Mouse (Mus musculus) CD8-positive naive resting alpha-beta T cell, adult 2 months (primary cell): ENCODE measurements around the gene Znhit1.

Source experiments
- DNase-seq, 2 experiments: peaks; one replicate each; pipeline ENCODE4 v3.0.0; 2022; ENCODE audit warnings: low read depth in 2 of 2, low spot score in 2 of 2

Znhit1 gene

DNA sequence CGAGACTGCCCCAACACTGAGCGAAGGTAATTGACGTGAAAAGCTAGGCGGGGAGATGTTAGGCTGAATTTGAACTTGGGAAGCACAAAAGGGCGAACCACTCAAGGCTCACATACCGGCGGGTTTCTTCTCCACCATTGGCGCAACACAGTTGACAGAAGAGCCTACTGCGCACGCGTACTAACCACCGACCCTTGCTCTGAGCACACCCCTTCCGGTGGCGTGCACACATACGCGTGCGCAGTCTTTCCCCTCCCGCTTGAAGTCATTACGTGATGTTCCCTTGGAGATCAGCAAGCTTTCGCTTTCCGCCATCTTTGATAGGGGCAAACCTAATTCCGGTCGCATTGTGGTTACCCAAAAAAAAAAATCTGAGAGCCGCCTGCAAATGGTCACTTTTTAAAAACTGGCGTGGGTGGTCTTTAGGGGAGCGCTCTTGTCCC is 1.1 kb downstream of the Znhit1 start, which contains the start of gene Plod3:
TSS of gene Plod3 (plus strand) at position 325 of the 443 bp plus-strand sequence.
- peak; percentile 94 to 96 for DNase-seq

GRCm38 (mm10) chr5:136984828-136985227 is 3.0 kb downstream of the Znhit1 start:
- DNase-seq: no peak

DNA sequence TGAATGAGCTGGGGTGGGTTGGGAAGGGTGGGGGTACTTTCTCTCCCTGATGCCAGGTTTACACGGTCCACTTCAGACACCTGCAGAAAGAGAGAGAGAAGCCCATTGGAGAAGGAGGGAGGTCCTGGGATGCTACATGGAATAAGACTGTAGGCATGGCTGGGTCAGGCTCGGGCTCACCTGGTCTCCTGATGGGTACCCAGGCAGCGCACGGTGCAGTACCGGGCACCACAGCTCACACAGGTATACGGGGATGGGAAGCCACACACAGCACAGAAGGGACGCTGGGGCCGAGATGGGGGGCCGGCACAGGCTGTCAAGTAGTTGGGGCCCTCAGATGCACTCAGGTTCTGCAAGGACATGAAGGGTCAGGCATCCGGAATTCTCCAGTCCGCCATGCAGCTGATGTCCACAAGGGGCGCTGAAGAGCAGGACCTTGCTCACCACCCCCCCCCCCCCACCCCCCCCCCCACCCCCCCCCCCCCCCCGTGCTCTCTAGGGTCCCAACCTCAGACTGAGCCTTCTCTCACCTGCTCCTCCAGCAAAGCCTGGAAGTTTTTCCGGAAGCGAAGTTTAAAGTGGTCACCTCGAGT is 5.4 kb downstream of the Znhit1 start:
- peak; percentile 32 to 41 for DNase-seq

DNA sequence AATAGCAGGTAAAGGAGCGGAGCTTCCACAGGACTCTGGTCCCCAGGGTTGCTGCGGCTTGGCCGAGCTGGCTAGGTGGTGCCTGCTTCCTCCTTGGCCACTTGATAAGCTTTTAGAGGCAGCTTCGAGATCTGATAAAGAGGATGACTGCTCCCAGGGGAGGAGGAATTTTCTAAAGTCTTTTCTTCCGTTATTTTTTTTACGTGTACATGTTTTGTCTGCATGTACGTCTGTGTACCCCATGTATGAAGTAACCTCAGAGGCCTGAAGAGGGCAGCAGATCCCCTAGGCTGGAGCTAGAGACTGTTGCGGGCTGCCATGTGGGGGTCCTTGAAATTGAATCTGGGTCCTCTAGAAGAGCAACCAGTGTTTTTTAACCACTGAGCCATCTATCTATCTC is 6.8 kb downstream of the Znhit1 start:
- DNase-seq: no peak

GRCm38 (mm10) chr5:136979762-136980161 is 8.1 kb downstream of the Znhit1 start:
- DNase-seq: no peak

DNA sequence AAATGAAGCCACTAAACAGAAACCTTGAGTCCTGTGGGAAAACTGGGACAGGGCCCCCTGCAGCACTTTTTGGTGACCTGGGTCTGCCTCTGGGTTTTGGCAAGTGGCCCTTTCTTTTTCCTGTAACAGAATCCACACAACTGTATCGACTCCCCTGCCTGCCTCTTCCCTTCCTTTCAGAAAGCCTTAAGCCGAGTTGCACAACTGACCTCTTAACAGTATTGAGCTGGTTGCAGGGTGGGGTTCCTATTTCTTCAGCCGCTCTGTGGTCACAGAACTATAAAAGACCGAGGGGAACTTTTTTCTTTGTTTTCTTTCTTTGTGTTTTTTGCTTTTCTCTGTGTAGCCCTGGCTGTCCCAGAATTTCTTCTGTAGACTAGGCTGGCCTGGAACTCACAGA is 10.1 kb downstream of the Znhit1 start:
- DNase-seq: no peak

- DNase-seq: no peak
Observed at GRCm38 (mm10) chr5:136973670-136974069, 14.2 kb downstream of the Znhit1 start.

DNA sequence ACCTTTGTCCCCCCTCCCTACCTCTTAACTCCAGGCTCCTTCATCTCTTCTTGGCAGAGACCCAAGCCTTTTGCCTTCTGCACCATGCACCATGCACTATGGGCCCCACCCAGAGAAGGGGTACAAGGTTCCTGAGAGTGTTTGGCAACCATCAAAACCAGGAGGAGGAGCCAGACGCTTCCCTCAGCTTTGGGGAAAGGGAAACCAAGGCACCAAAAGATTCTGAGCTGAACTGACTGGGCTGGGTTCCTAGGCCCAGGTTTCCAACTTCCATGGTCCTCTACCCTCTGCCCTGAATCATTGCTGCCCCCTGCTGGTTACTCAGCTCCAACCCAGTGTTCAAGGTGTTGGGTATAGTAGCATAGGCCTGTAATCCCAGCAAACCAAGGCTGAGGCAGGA is 17.1 kb downstream of the Znhit1 start:
- peak; percentile 59 to 76 for DNase-seq

- no peak for DNase-seq
Observed at GRCm38 (mm10) chr5:136967592-136967991, 20.2 kb downstream of the Znhit1 start.

DNA sequence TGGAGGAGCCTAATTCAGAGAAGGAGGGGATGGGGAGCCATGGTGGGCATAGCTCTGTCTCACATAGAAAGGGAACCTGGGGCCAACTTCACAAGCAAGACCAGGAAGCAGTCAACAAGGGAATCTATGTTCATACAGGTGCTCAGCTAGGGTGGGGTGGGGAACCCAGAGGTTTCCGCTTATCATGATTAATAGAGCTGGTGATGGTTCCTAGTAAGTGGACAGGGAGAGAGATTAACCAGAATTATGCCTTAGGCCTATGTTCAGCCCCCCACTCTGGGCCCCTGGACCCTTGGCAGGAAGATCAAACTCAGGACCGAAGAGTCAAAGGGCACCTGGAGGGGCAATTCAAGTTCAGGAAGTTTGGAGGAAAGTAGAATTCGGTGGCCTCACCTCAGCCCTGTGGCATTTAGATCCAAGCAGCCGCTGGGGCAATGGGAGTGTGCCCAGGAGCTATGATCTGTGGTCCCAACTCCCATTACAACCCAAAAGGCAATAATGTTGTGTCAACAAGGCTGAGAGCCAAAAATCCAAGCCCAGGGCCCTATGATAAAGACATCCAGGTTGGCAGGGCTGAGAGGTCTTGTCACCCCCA is 20.9 kb downstream of the Znhit1 start:
- DNase-seq: no peak

- no peak for DNase-seq
Observed at GRCm38 (mm10) chr5:136966331-136966730, 21.5 kb downstream of the Znhit1 start, which contains the start of gene Cldn15. Gene Cldn15, plus strand, starts transcription at chr5:136966616.

DNA sequence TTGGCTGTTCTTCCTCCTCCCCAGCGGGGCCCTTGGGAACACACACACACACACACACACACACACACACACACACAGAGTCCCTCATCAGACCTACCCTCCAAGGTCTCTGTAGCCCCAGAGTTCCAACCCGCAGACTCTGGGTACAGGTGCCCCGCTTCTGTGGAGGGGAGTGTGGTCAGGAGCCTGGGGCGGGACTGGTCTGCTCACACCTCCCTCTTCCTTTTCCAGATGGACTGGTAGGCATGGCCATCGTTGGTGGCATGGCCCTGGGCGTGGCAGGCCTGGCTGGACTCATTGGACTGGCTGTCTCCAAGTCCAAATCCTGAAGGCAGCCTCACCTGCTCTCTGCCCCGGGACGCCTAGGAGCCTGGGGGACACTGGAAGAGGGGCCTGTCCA is 22.1 kb downstream of the Znhit1 start:
- DNase-seq: no peak

DNA sequence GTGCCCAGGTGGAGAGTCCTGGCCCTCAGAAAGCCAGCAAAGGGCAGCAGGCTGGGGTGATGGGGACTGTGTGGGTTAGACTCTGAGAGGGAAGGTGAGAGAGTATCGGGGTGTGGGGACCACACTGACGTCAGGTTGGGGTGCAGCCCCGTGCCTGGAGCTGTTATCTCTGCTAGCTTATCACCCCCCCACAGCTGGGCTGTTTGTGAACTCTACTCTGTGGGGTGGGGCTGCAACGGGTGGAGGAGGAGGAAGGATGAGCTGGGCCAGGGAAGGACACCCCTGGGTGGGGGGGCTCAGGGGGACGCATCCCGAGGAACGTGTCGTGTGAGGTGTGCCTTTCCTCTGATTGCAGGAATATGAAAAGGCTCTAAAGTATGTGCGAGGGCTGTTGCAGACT is 22.6 kb downstream of the Znhit1 start:
- DNase-seq: no peak

DNA sequence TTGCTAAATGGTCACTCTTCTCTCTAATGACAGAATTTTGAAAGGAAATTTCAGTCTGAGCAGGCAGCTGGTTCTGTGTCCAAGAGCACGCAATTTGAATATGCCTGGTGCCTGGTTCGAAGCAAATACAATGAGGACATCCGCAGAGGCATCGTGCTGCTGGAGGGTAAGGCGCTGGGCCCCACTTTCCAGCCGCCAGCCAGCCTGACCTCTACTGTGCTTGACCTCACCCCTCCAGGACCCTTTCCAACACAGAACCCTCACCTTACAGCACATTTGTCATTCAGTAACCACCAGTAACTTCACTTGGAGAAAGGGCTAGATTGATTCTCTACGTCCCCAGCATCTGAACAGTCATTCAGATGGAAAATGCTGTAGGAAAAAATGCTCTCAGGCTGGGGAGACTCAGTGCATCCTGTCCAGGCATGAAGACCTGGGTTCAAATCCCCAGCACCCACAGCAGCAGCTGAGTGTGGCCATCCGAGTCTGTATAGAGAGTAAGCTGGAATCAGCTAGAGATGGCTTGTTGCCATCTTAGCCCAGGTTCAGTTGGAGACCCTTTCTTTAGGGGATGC is 24.8 kb downstream of the Znhit1 start:
- no peak for DNase-seq

- peak; percentile 67 to 76 for DNase-seq
Observed at GRCm38 (mm10) chr5:136962501-136962900, 25.3 kb downstream of the Znhit1 start.

DNA sequence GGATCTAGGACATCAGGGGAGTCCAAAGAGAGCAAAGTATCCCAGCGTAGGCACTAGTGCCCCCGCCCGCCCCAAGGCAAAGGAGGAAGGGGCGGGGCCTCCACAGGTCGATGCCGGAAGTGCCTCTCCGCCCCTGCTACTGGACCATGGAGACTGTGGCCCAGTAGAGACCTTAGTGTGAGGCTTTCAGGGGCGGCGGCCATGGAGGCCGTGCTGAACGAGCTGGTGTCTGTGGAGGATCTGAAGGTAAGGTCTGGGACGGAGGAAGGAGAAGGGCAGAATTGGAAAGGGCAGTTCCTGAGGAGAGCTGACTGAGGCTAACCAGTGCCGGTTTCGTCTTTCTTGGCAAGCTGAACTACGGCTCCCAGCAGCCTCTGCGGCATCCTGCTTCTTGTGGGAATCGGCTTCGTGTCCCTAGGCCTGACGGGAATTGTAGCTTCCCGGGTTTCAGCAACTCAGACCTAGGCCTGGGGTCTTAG is 25.8 kb downstream of the Znhit1 start:
- peak; percentile 73 to 83 for DNase-seq

DNA sequence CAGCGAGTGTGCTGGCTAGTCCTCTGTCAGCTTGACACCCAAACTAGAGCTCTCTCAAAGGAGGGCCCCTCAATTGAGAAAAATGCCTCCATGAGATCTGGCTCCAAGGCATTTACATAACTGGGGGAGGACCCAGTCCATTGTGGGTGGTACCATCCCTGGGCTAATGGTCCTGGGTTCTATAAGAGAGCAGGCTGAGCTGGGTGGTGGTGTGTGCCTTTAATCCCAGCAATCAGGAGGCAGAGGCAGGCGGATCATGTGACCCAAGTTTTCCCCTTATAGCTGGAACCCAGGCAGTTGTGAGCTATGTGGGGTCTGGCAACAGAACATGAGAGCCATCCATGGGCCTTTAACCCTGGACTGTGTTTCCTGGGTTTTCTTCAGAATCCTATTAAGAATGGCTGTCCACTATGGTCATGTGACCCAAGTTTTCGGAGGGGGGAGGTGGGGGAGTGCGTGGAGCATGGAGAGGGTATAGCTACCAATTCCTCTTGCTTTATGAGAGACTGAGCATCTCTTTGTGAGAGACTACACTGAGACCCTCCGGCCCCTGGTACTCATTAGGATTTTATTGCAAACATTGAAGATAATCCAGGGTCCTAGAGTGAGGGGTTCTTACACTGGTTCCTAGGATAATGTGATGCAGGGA is 26.4 kb downstream of the Znhit1 start:
- DNase-seq: no peak

DNA sequence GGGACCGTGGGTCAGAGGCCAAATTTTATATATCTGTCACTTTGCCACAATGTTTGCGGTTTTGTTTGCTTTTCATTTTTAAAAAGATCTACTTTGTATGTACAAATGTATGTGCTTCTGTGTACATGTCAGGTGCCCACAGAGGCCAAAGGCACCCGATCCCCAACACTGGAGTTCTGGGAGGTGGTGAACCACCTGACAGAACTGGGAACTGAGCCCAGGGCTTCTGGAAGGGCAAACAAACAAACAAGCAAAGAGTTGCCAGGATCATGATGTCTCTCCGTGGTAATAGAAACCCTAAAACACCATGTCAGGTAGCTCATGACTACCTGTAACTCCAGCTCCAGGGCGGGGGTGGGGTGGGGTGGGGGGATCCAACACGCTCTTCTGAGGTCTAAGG is 27.8 kb downstream of the Znhit1 start:
- DNase-seq: no peak

- DNase-seq: no peak
Observed at GRCm38 (mm10) chr5:136958991-136959605, 28.7 kb downstream of the Znhit1 start.

DNA sequence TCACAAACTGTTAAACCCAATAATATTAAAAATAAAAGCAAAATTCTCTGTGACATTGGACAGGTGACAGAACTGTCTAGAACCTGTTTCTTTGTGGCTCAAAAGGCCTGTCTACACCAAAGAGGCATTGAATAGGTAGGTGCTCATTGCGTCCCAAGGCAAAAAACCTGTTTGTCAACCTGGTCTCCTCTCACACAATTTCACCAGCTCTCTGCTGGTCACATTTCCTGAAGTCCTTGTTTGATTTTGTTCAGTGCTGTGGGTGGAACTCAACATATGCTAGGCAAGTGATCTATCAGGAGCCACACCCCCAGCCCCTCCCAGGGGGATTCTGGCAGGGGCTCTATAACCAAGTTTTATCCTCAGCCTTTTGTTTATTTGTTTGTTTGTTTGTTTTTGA is 30.6 kb downstream of the Znhit1 start:
- no peak for DNase-seq

DNA sequence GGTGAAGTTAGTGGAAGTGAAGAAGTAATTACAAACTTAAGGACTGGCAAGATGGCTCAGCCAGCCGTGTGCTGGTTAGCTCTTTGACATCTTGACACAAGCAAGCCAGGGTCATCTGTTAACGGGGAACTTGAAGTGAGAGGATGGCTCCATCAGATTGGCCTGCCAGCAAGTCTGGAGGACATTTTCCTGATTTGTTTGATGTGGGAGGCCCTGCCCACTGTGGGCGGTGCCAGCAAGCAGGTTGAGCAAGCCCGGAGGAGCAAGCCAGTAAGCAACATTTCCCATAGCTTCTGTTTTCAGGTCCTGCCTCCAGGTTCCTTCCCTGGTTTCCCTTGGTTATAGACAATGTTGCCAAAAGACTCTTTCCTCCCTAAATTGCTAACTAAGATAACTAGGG is 32.2 kb downstream of the Znhit1 start:
- no peak for DNase-seq
